Mouse (Mus musculus) large intestine, adult 2 months (tissue): Measurements from ENCODE around the gene Tas2r104. TPM values are rescaled to one million over a fixed set of nuclear protein-coding genes. Genes with fewer than 3 reads are reported as not detected.

Experiments used
- DNase-seq: peaks from one replicate; pipeline ENCODE4 v3.0.0-alpha.2; 2012; ENCODE audit warnings: low read depth, low spot score
- WGBS: fragments of 180-500 bp; shearing (Covaris S2); methylation state at CpG from one replicate; pipeline ENCODE4 v1.1.7; 2018; 5-methylcytosine and 5-hydroxymethylcytosine counted together
- polyA plus RNA-seq: library from polyadenylated mRNA; depleted of rRNA; stranded (reverse); fragments of >200 nt; gene quantifications from 2 replicates; pipeline ENCODE4 v1.2.3, GENCODE M21; 2012; rRNA removed

Gene Tas2r104
- polyA plus RNA-seq = not detected in 2 replicates

GRCm38 (mm10) chr6:131685644-131686043 is at the start of gene Tas2r104:
Gene Tas2r104, minus strand, starts transcription at chr6:131685744.
- no peak for DNase-seq
- WGBS = 73% methylated on average over 1 of the region's 1 CpGs

DNA sequence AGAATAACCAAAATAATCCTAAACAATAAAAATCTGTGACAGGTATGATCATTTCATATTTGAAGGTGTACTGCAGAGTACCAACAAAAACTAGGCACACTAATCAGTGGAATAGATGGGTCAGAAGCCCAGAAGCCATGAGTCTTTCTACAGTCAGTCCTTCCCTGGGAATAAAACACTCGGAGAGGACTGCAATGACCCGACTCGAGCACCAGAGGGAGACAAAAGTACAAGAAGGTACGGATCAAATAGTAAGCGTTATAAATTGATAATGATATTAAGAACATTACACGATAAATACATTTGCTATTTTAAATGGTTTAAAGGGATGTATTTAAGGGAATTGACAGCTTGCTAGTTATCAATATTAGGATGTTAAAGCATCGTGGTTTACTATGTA is 27.3 kb upstream of the Tas2r104 start:
- peak; percentile 0 for DNase-seq
- WGBS = 38% methylated on average over 7 of the region's 7 CpGs

DNA sequence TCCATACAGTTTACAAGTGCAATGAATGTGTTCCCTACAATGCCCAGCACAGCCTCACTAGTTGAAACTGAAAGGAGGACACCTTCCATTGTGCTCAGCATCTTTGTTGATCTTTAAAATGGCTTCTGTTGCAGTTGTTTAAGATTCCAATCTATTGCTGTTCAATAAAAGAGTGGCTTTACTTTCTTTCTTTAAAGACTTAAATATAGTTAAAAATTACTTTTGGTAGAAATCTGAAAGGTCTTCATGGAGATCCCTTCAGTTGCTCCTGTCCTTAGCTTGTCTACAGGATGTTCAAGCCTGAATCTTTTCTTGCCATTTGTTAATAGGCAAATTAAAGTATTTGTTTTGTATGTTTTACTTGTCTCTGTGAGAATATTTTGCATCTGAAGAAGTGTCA is 4.4 kb upstream of the Tas2r104 start, which contains the start of gene Tas2r114:
Gene Tas2r114, minus strand, starts transcription at position 101 of the 400 bp plus-strand sequence.
- DNase-seq = no peak

DNA sequence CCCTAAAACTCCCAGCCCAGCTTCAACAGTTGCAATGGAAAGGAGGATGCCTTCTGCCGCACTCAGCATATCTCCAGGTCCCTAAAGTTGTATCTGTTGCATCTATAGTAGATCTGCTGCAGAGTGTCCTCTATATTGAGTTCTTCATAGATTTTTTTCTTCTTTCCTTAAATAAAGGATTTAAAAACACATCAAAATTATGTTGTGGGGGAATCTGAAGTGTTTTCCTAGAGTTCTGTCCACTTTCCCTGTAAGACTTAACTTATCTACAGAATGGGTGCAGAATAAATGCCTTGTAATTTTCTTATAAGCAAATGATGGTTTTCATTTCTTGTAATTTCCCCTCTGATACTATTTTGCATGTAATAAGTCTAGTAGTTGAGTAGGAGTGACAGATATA is 1.9 kb upstream of the Tas2r104 start, which contains the start of gene Tas2r105:
Gene Tas2r105, minus strand, starts transcription at position 101 of the 400 bp plus-strand sequence.
- no peak for DNase-seq
- WGBS = 50% methylated on average over 1 of the region's 1 CpGs

- DNase-seq = no peak
- WGBS = 66% methylated on average over 3 of the region's 3 CpGs
Observed at GRCm38 (mm10) chr6:131678786-131679185, 6.8 kb downstream of the Tas2r104 start, which contains the start of gene Tas2r106. Gene Tas2r106, minus strand, starts transcription at chr6:131678886.

DNA sequence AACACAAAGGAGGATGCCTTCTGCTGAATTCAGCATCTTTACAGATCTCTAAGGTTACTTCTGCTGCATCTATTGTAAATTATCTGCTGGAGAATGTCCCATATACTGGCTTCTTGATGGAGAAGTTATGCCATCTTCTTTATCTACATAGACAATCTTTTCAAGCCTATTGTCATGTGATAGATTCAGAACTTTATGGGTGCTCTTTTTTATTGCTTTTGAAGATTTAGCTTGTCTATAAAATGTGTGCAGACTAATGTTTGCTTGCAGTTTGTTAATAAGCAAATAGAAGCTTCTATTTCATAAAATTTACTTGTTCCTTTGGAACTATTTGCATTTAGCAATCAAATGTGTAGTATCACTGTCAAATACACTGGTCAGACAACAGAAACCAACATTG is 25.5 kb downstream of the Tas2r104 start, which contains the start of gene Tas2r107:
Gene Tas2r107, minus strand, starts transcription at position 101 of the 400 bp plus-strand sequence.
- DNase-seq = no peak

Other genes starting within 250 kb of the Tas2r104 start
- not detected in 2 replicates for gene 5430401F13Rik, start 199.3 kb downstream of the Tas2r104 start, polyA plus RNA-seq
- gene Gm6619, start 199.3 kb downstream of the Tas2r104 start, polyA plus RNA-seq = not detected in 2 replicates
- not detected in 2 replicates for gene Tas2r130, start 54.8 kb downstream of the Tas2r104 start, polyA plus RNA-seq
- gene Tas2r107, start 25.6 kb downstream of the Tas2r104 start, polyA plus RNA-seq = not detected in 2 replicates
- not detected in 2 replicates for gene Tas2r106, start 6.9 kb downstream of the Tas2r104 start, polyA plus RNA-seq
- gene Tas2r105, start 1.8 kb upstream of the Tas2r104 start, polyA plus RNA-seq = not detected in 2 replicates
- not detected in 2 replicates for gene Tas2r114, start 4.3 kb upstream of the Tas2r104 start, polyA plus RNA-seq